Mouse (Mus musculus) neural tube, embryonic 11.5 days (tissue): Measurements from ENCODE around the gene Dnah7a. TPM values are rescaled to one million over a fixed set of nuclear protein-coding genes. Genes with fewer than 3 reads are reported as not detected.
"Not testable (repeated sequence)": the region's sequence is repeated elsewhere in the genome, so short reads cannot be mapped to it uniquely, and the experiment has no call there.

ENCODE experiments used
- ATAC-seq: fragments of 200-750 bp; cut with Nextera tagmentation; 2 replicates; pipeline ENCODE4 v1.8.0; 2017; ENCODE audit warnings: moderate number of reproducible peaks, mild to moderate bottlenecking, moderate TSS enrichment, moderate library complexity; ENCODE audit not compliant: insufficient read depth, low FRiP score, low TSS enrichment
- DNase-seq: peaks from one replicate; pipeline ENCODE4 v3.0.0-alpha.2; 2015; ENCODE audit warnings: low spot score
- H3K27ac ChIP-seq: fragments of 300-500 bp; sonication (generic); 2 replicates; pipeline ENCODE4 v1.5.1; 2014; ENCODE audit warnings: low read depth, mild to moderate bottlenecking, low read length
- H3K27me3 ChIP-seq: fragments of 300-500 bp; sonication (generic); 2 replicates; pipeline ENCODE4 v1.6.1; 2014; ENCODE audit warnings: mild to moderate bottlenecking, low read length, mixed read lengths; ENCODE audit not compliant: control insufficient read depth, insufficient read depth
- H3K36me3 ChIP-seq: fragments of 300-500 bp; sonication (generic); 2 replicates; pipeline ENCODE4 v1.6.1; 2014; ENCODE audit warnings: mild to moderate bottlenecking, low read length, moderate library complexity, mixed read lengths; ENCODE audit not compliant: control insufficient read depth, insufficient read depth
- H3K4me1 ChIP-seq: fragments of 300-500 bp; sonication (generic); 2 replicates; pipeline ENCODE4 v1.6.1; 2014; ENCODE audit warnings: low read length, mixed read lengths; ENCODE audit not compliant: control insufficient read depth, insufficient read depth
- H3K4me2 ChIP-seq: fragments of 300-500 bp; sonication (generic); 2 replicates; pipeline ENCODE4 v1.6.1; 2014; ENCODE audit warnings: low read depth, mild to moderate bottlenecking, moderate library complexity
- H3K4me3 ChIP-seq: fragments of 300-500 bp; sonication (generic); 2 replicates; pipeline ENCODE4 v1.5.1; 2014; ENCODE audit warnings: low read depth, low read length
- H3K9ac ChIP-seq: fragments of 300-500 bp; sonication (generic); 2 replicates; pipeline ENCODE4 v1.6.1; 2014; ENCODE audit warnings: mild to moderate bottlenecking, low read length
- H3K9me3 ChIP-seq: fragments of 300-500 bp; sonication (generic); 2 replicates; pipeline ENCODE4 v1.6.1; 2016; ENCODE audit warnings: low read length; ENCODE audit not compliant: control insufficient read depth
- WGBS: fragments of 180-500 bp; shearing (Covaris S2); extraction: QIAGEN DNeasy Blood & Tissue Kit; methylation state at CpG from one replicate; pipeline ENCODE4 v1.1.7; 2014; 5-methylcytosine and 5-hydroxymethylcytosine counted together
- polyA plus RNA-seq: library from polyadenylated mRNA; unstranded; fragments of >200 nt; fragmentation: Nextera tagmentation; extraction: Ambion mirVana; gene quantifications from 2 replicates; pipeline ENCODE4 v1.2.1, GENCODE M21; 2014

Gene Dnah7a
- polyA plus RNA-seq, 1 experiment from 2014 or later, result 8.1 TPM

DNA sequence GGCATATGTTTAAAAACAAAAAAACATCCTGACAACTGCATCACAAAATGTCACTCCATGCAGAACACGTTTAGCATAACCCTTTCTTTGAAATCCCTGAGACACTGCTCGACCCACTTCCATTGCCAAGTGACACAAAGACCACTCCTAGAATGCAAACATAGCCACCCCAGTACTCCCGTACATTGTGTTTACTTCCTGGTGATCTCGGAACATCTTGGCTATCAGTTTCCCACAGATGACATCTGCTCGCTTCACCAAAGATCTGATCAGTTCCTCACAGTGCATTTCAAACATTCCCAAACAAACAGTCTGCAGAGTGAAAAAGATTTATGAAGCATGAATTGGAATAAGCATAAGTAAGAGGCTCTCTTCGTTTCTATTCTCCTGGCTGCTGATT lies 76.6 kb downstream of the Dnah7a start:
- no peak overlapping the region for H3K4me3 ChIP-seq
- no peak overlapping the region for H3K4me2 ChIP-seq
- ATAC-seq (no peak), DNase-seq (no peak)
- no peak overlapping the region for H3K27ac ChIP-seq
- no peak overlapping the region for H3K9ac ChIP-seq
- WGBS, result 32% methylated on average over 6 of the region's 6 CpGs
- H3K4me1 ChIP-seq, result no peaks in the 10 kb centered on the region
- H3K27me3 ChIP-seq, result no peaks in the 10 kb centered on the region
- no peaks in the 10 kb centered on the region for H3K36me3 ChIP-seq
- no peaks in the 10 kb centered on the region for H3K9me3 ChIP-seq

DNA sequence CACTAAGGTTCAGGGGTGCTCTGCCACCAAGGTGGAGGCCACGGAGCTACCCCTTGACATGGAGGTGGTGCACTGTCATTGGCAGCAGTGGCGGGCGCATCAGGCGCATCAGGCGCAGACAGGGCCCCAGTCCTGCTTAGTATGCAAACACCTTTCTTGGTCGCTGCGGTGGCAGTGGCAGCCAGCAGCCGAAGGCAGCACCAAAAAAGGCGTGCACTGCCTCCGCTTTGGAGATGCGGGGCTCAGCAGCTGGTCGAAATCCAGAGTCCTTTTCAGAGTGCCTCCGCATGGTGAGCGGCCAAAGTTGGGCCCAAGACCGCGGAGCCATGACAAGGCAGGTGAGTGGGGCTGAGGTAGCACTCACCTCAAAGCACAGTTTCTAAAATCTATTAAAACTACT lies 93.1 kb downstream of the Dnah7a start:
- DNase-seq, result no peak
- Histone ChIP-seq H3K27ac (no peak overlapping the region), H3K9ac (no peak overlapping the region), H3K27me3 (no peaks in the 10 kb centered on the region), H3K36me3 (no peaks in the 10 kb centered on the region), H3K4me3 (no peak overlapping the region), H3K4me1 (no peaks in the 10 kb centered on the region), H3K9me3 (peaks cover 4% of the 10 kb centered on the region; the same call in 1 of the 2 replicates), H3K4me2 (no peak overlapping the region)
- no peak for ATAC-seq
- 92% methylated on average over 16 of the region's 16 CpGs for WGBS

- H3K4me3 ChIP-seq, H3K27me3 ChIP-seq, H3K4me1 ChIP-seq, H3K36me3 ChIP-seq, H3K9ac ChIP-seq, DNase-seq, H3K27ac ChIP-seq, H3K4me2 ChIP-seq, ATAC-seq, H3K9me3 ChIP-seq: not testable (repeated sequence)
- 9% methylated on average over 1 of the region's 1 CpGs for WGBS
These were observed 125.3 kb downstream of the Dnah7a start for GRCm38 (mm10) chr1:53581326-53581725.

GRCm38 (mm10) chr1:53557918-53558317 lies 148.7 kb downstream of the Dnah7a start:
- not testable (repeated sequence) for H3K36me3 ChIP-seq, DNase-seq, H3K27ac ChIP-seq, H3K4me2 ChIP-seq, H3K9ac ChIP-seq, H3K9me3 ChIP-seq, H3K27me3 ChIP-seq, ATAC-seq, H3K4me3 ChIP-seq, H3K4me1 ChIP-seq
- 91% methylated on average over 3 of the region's 3 CpGs for WGBS

DNA sequence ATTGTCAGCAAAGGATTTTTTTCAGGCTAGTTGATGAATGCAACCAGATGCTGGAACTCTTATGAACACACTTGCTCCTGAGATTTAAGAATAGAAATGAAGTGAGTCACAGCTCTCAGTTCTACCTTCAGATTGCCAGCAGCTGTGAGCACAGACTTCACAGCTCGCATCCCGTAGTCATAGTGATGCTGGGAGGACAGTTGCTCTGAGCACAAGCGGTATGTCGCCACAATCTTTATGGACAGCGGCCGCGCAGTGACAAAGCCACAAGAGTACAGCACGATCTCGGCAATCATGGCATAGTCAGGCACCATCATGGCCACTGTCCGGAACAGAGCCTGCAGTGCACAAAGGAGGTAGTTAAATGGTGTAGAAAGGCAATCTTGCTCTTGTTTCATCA lies 159.6 kb downstream of the Dnah7a start:
- H3K9me3 ChIP-seq, H3K27me3 ChIP-seq, H3K4me3 ChIP-seq, DNase-seq, ATAC-seq, H3K9ac ChIP-seq, H3K27ac ChIP-seq, H3K36me3 ChIP-seq, H3K4me1 ChIP-seq, H3K4me2 ChIP-seq: not testable (repeated sequence)
- WGBS, result 94% methylated on average over 10 of the region's 10 CpGs

DNA sequence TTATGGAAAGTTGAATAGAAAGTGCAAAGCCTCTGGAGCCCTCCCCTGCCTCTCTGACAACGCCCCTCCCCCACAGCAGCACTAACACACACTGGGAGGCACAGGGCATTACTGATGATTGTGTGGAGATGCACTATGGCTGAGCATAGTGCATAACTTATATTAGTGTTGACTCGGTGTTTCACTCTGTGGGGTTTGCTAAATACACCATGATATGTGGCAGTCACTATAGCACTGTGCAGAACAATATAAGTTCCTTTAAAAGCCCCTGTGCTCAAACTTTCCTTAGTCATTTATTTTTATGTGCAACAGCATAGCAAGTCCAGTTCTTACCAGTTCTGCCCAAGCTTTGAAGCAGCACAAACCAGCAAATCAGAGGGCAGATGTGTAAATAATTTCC lies 168.2 kb downstream of the Dnah7a start:
- H3K36me3 ChIP-seq, H3K4me3 ChIP-seq, H3K4me1 ChIP-seq, H3K27me3 ChIP-seq, H3K27ac ChIP-seq, H3K4me2 ChIP-seq, H3K9me3 ChIP-seq, ATAC-seq, DNase-seq, H3K9ac ChIP-seq: not testable (repeated sequence)
- 73% methylated on average over 2 of the region's 2 CpGs for WGBS

DNA sequence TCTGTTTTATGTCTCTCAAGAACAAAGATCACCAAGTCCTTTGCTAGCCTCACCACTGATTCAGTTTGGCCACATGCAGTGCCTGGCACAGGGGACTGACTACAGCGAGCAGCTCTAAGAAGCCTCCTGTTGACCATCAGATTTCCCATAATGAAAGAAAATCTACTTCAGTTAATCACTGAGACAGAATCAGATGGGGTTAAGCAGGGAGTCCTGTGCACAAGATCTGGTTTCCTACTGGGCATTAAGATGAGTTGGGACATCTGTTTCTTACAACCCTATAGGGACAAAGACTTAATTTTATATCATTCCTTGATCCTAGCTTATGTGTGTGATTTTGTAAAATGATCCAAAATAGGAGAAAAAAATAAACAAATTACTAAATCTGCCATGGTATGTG lies 171.8 kb downstream of the Dnah7a start:
- H3K36me3 ChIP-seq, H3K4me2 ChIP-seq, H3K27ac ChIP-seq, H3K9ac ChIP-seq, H3K9me3 ChIP-seq, H3K27me3 ChIP-seq, ATAC-seq, H3K4me3 ChIP-seq, H3K4me1 ChIP-seq, DNase-seq: not testable (repeated sequence)
- 79% methylated on average over 1 of the region's 1 CpGs for WGBS

DNA sequence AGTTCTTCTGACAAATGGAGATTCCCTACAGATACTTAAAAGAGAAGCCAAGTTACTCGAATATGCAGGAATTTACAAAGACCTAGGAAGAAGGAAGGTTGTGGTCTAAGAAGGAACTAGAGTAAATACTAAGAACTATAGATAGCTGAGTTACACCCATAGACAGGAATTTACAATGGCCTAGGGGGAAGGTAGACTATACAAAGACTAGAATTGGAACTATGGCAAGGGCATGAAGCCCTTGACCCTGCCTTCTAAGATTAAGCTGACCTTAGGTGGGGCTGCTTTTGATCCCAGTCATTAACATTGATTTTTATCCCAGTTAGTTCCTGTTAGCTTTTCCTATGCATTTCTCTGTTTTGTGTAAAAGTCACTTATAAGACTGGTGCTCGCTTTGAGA lies 180.6 kb downstream of the Dnah7a start:
- H3K4me1 ChIP-seq, H3K4me2 ChIP-seq, H3K36me3 ChIP-seq, H3K27me3 ChIP-seq, DNase-seq, H3K27ac ChIP-seq, H3K9ac ChIP-seq, H3K4me3 ChIP-seq, H3K9me3 ChIP-seq, ATAC-seq: not testable (repeated sequence)
- WGBS, result 93% methylated on average over 2 of the region's 2 CpGs

GRCm38 (mm10) chr1:53473699-53474098 lies 232.9 kb downstream of the Dnah7a start:
- Histone ChIP-seq H3K4me2 (no peak overlapping the region), H3K4me1 (no peaks in the 10 kb centered on the region), H3K9me3 (no peaks in the 10 kb centered on the region), H3K9ac (no peak overlapping the region), H3K36me3 (no peaks in the 10 kb centered on the region), H3K4me3 (no peak overlapping the region), H3K27me3 (no peaks in the 10 kb centered on the region), H3K27ac (no peak overlapping the region)
- WGBS, result 82% methylated on average over 4 of the region's 4 CpGs
- ATAC-seq (no peak), DNase-seq (no peak)
